Mouse (Mus musculus) C2C12 (cell line): ENCODE data around the gene Zdhhc18. TPM values are rescaled to one million over a fixed set of nuclear protein-coding genes. Genes with fewer than 3 reads are reported as not detected.

Source experiments
- H3K27me3 ChIP-seq: one replicate; pipeline ENCODE4 v1.6.1; 2011; ENCODE audit not compliant: control insufficient read depth, insufficient read depth, insufficient read length
- H3K36me3 ChIP-seq: one replicate; pipeline ENCODE4 v1.6.1; 2011; ENCODE audit not compliant: control insufficient read depth, insufficient read depth
- H3K4me3 ChIP-seq: one replicate; pipeline ENCODE4 v1.5.1; 2011; ENCODE audit warnings: mild to moderate bottlenecking, control low read depth; ENCODE audit not compliant: poor library complexity, insufficient read depth, severe bottlenecking
- H3K79me2 ChIP-seq: one replicate; pipeline ENCODE4 v1.6.1; 2011; ENCODE audit not compliant: control insufficient read depth, insufficient read depth
- H3K79me3 ChIP-seq: one replicate; pipeline ENCODE4 v1.6.1; 2011; ENCODE audit warnings: low read depth, control low read depth
- H3ac ChIP-seq: one replicate; pipeline ENCODE3; 2011; ENCODE audit warnings: low read depth; ENCODE audit not compliant: control insufficient read depth, insufficient read length
- CEBPB ChIP-seq: IDR thresholded peaks from one replicate; pipeline ENCODE4 v1.6.1; 2011; ENCODE audit warnings: low read depth, mild to moderate bottlenecking, control low read depth, moderate library complexity
- CTCF ChIP-seq: IDR thresholded peaks from one replicate; pipeline ENCODE4 v1.5.1; 2011; ENCODE audit not compliant: control insufficient read depth, insufficient read depth, insufficient read length
- FOSL1 ChIP-seq: IDR thresholded peaks from one replicate; pipeline ENCODE4 v1.8.0; 2011; ENCODE audit warnings: mild to moderate bottlenecking, low read length; ENCODE audit not compliant: poor library complexity, insufficient read depth, severe bottlenecking
- MAX ChIP-seq: IDR thresholded peaks from one replicate; pipeline ENCODE4 v1.6.1; 2011; ENCODE audit warnings: mild to moderate bottlenecking, control low read depth
- MYOD1 ChIP-seq: IDR thresholded peaks from one replicate; pipeline ENCODE4 v1.6.1; 2011; ENCODE audit warnings: low read depth; ENCODE audit not compliant: control insufficient read depth, insufficient read length
- MYOG ChIP-seq: IDR thresholded peaks from one replicate; pipeline ENCODE4 v1.6.1; 2011; ENCODE audit not compliant: control insufficient read depth, insufficient read length; ENCODE audit errors: extremely low read depth
- USF1 ChIP-seq: IDR thresholded peaks from one replicate; pipeline ENCODE4 v1.6.1; 2011; ENCODE audit warnings: low read depth, mild to moderate bottlenecking, control low read depth, moderate library complexity
- polyA plus RNA-seq: library from polyadenylated mRNA; unstranded; fragments of >200 nt; fragmentation: generic; extraction: Trizol; gene quantifications from one replicate; pipeline ENCODE4 v1.2.1, GENCODE M21; 2012; ENCODE audit warnings: missing spikeins

Zdhhc18 gene
- polyA plus RNA-seq, 1 experiment = 14.3 TPM

DNA sequence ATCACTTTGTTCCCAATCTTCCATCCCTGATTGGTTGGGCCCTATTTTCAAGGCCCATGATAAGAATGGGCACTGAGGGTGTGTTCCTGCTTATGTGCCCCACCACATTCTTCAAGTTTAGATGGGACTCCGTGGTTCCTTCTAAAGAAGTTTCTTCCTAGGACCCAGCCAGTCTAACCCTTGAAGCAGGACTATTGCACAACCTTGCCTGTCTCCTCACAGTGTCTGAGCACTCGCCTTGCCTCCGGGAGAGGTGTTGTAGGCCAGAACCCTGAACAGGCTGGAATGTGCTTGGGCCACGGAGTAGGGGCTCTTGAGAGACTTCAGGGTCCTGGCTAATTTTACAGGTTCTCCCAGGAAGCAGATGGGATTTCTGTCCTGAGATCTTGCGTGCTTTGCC, 46.9 kb downstream of the Zdhhc18 start:
- H3K27me3 ChIP-seq = no peaks in the 10 kb centered on the region
- no peak overlapping the region for H3ac ChIP-seq

DNA sequence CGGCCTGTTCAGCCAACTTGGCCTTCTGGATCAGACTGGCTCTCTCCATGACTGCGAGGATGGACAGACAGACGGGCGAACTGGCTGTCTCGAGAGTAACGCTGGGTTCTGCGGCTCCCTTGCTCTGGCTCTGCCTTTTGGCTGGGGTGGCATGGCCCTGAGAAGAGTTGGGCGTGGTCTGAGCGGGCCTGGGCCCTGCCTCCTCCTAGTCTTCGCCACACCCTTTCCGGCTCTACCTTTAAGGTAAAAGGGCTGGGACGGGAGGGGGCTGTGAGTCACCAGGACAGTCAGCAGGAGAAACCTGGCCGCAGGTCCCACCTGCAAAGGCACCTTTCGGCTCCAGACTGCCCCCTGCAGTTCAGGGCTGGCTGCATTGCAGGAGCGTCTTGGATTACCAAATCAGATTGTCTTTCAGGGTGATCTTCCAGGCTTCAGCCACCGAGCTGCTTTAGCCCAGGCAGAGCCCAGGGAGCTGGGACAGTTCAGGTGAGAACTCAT, 48.2 kb downstream of the Zdhhc18 start, which contains the start of gene Sfn:
Gene Sfn (minus strand): TSS at position 448 of the 498 bp plus-strand sequence.
- H3K36me3 ChIP-seq = no peaks in the 10 kb centered on the region
- no peak within 1 kb of the TSS for H3K4me3 ChIP-seq
- no peaks in the 10 kb centered on the region for H3K79me2 ChIP-seq
- H3ac ChIP-seq = no peak within 1 kb of the TSS
- no peaks in the 10 kb centered on the region for H3K79me3 ChIP-seq
- TF ChIP-seq CEBPB = no peak
- TF ChIP-seq FOSL1 = no peak
- no peak for TF ChIP-seq MAX
- TF ChIP-seq MYOD1 = no peak
- no peak for TF ChIP-seq USF1
- no peak for TF ChIP-seq CTCF
- TF ChIP-seq MYOG = no peak
- H3K27me3 ChIP-seq = no peaks in the 10 kb centered on the region

More for the DNA sequence above, 46.9 kb downstream of the Zdhhc18 start:
- H3K4me3 ChIP-seq = no peak overlapping the region
- TF ChIP-seq MAX = no peak
- peak; percentile 36 for TF ChIP-seq CEBPB
- no peak for TF ChIP-seq USF1
- TF ChIP-seq MYOD1 = no peak
- no peak for TF ChIP-seq CTCF
- no peaks in the 10 kb centered on the region for H3K79me3 ChIP-seq
- no peaks in the 10 kb centered on the region for H3K36me3 ChIP-seq
- no peaks in the 10 kb centered on the region for H3K79me2 ChIP-seq

DNA sequence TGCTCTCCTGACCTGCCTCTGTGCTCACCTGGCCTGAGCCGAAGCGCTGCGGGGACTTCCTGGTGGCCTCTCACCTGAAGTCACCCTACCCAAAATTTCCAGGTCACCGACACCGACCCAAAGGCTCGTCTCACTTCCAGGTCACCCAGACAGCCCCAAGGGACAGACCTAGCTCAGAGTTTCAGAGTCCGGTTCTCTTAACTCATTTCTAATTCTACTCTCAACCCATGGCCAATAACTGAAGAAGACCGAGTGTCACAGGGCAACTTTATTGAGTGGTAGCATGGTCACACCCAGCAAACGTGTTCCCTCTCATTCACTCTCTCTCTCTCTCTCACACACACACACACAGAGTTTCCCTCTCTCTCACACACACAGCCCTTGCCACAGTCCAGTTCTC, 49.6 kb downstream of the Zdhhc18 start:
- Histone ChIP-seq H3K79me3 (no peaks in the 10 kb centered on the region), H3K27me3 (no peaks in the 10 kb centered on the region), H3K79me2 (no peaks in the 10 kb centered on the region), H3K4me3 (no peak overlapping the region), H3K36me3 (no peaks in the 10 kb centered on the region), H3ac (peak overlapping the region; percentile 60)
- TF ChIP-seq MYOD1 (no peak), MAX (no peak), CTCF (no peak), USF1 (no peak), MYOG (no peak), CEBPB (no peak), FOSL1 (no peak)

DNA sequence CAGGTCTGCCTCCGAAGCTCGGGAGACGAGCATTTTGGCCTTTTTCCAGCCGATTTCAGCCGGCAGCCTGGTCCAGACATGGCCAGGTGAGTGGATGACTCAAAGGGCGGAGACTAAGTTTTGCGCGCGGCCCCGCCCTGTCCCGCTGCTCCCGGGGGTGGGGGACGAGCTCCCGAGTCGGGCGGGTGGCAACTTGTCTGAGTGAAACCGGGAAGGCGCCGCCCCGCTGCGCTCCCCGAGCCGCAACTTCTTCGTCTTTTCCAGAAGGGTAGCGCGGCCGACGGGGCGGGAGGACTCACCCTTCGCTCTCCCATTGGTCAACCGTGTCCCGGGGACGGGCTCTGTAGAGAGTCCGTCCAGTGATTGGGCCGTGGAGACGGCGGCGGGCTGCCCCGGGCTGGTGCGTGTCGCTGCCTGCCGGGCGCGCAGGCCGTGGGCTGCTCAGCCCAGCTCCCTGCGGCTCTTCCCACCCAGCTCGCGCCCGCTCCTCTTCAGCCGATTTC, 50.3 kb downstream of the Zdhhc18 start:
- Histone ChIP-seq H3K36me3 (no peaks in the 10 kb centered on the region), H3ac (peak overlapping the region; percentile 60), H3K27me3 (no peaks in the 10 kb centered on the region), H3K79me2 (no peaks in the 10 kb centered on the region), H3K79me3 (no peaks in the 10 kb centered on the region), H3K4me3 (peak overlapping the region; percentile 29)
- TF ChIP-seq CEBPB = no peak
- no peak for TF ChIP-seq MYOG
- no peak for TF ChIP-seq USF1
- TF ChIP-seq MYOD1 = no peak
- TF ChIP-seq FOSL1 = no peak
- TF ChIP-seq MAX = no peak
- TF ChIP-seq CTCF = no peak

DNA sequence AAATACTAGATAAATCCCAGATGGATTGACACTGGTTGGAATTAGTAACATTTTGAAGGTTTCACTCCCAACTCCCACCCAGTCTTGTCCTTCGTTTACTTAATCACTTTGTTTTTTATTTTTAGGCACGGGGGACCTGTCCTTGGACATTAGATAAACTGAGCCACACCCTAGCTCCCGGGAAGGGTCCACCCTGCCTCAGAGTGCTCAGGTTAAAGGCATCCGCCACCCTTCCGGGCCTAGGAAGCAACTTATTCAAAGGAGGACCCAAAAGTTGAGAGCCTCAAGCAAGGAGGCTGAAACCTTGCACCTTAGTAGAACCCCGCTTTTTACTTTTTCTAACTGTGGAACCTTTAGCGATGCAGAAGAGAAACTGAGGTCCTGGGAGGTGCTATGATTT, 50.8 kb downstream of the Zdhhc18 start:
- H3K4me3 ChIP-seq = peak overlapping the region; percentile 29
- H3K79me3 ChIP-seq = no peaks in the 10 kb centered on the region
- H3K36me3 ChIP-seq = no peaks in the 10 kb centered on the region
- H3K27me3 ChIP-seq = no peaks in the 10 kb centered on the region
- TF ChIP-seq MYOD1 (no peak), CEBPB (no peak), USF1 (no peak)
- peak overlapping the region; percentile 8 for H3ac ChIP-seq
- no peaks in the 10 kb centered on the region for H3K79me2 ChIP-seq

DNA sequence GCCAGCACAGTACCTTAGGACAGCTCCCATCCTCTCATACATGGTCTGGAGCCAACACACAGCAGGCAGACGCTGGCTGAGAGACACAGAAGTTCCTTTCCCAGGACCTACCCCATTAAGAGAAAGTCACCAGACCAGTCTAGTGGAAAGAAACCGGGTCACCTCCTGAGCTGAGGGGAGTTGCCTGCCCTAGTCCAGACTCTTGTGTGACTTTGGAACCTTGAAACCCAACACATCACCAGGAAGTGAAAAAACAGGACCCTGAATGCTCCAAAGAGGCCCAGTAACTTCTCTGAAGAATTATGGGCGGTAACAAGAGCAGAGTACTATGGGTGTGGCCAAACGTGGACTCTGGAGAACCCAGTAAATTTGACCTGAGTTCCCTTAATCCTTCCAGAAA, 51.3 kb downstream of the Zdhhc18 start:
- no peaks in the 10 kb centered on the region for H3K79me3 ChIP-seq
- H3ac ChIP-seq = no peak overlapping the region
- H3K4me3 ChIP-seq = no peak overlapping the region
- no peak for TF ChIP-seq MAX
- no peak for TF ChIP-seq CEBPB
- TF ChIP-seq MYOD1 = no peak
- TF ChIP-seq USF1 = no peak
- no peak for TF ChIP-seq MYOG
- TF ChIP-seq FOSL1 = no peak
- no peak for TF ChIP-seq CTCF
- no peaks in the 10 kb centered on the region for H3K27me3 ChIP-seq
- no peaks in the 10 kb centered on the region for H3K36me3 ChIP-seq
- H3K79me2 ChIP-seq = no peaks in the 10 kb centered on the region
